Mouse (Mus musculus) G1E (cell line): ENCODE measurements around the gene Gm11146.

Source experiments
- CTCF ChIP-seq: IDR thresholded peaks from 2 replicates; pipeline ENCODE4 v1.5.1; 2012; ENCODE audit warnings: low read depth, low read length, inconsistent platforms, mixed read lengths
- GATA1 ChIP-seq: IDR thresholded peaks from 2 replicates; pipeline ENCODE4 v1.6.1; 2012; ENCODE audit warnings: borderline replicate concordance, low read length, inconsistent platforms, mixed read lengths
- GATA2 ChIP-seq: IDR thresholded peaks from 2 replicates; pipeline ENCODE4 v1.6.1; 2012; ENCODE audit warnings: low read depth, low read length, inconsistent platforms, borderline replicate concordance
- TAL1 ChIP-seq: conservative IDR thresholded peaks from 2 replicates; pipeline ENCODE4 v1.6.1; 2012; ENCODE audit warnings: low read depth, low read length, inconsistent platforms, mixed read lengths

GRCm38 (mm10) chr16:77649006-77649405, 47.1 kb upstream of the Gm11146 start:
- TF ChIP-seq CTCF (no peak), TAL1 (no peak), GATA1 (no peak), GATA2 (no peak)
